Mouse (Mus musculus) heart, postnatal 25 days (tissue): ENCODE results near the gene Uap1. TPM values are rescaled to one million over a fixed set of nuclear protein-coding genes. Genes with fewer than 3 reads are reported as not detected.

Source experiments
- DNase-seq: peaks from one replicate; pipeline ENCODE4 v3.0.0; 2022; ENCODE audit warnings: low spot score
- intact Hi-C: fragments of 180-260 bp; cut with DNase I; formaldehyde crosslinking; loops from one replicate; pipeline ENCODE4 v1.15.1; 2025
- total RNA-seq, 2 experiments: library from RNA; stranded (reverse); gene quantifications; 2 replicates each; pipeline ENCODE4 v1.2.3; 2021

Gene Uap1
- total RNA-seq, 2 experiments from 2014 or later: 54.8 to 56.9 TPM

DNA sequence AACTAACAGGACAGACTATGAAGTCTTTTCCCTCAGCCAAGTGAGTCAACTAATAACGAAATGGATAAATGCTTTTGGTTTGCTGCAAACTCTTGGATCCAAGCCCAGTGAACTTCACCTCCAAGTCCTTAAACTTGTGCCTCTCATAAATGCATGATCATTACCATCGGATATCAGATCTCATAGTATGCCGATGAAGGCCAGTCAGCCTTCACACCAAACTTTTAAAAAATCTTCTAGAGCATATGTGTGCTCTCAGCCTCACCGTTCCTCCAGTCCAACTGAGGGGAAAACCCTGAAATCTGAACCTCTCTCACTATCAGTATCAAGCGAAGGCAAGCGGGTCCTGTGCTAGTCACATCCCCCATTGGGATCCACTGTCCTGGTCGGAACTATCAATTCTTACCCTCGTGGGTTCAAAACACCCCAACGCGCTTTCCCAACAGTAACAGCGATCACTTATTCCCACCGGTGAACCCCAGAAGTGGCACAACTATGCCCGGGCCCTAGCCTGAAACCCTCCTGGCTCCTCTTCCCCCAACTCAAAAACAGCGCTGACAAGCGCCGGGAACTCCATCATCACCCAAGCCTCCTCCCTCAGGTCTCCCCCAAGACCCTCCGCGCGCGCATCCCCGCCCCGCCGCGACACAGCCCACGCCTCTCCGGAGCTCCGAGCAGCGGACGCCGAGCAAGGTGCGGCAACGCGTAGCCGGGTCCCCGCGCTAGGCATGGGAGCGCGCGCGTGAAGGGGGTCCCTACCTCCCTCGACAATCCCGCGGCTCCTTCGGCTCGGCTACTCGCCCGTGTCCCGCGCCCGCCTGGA is 555 bp downstream of the Uap1 start:
- intact Hi-C loops: no loop called here
- no peak for DNase-seq

DNA sequence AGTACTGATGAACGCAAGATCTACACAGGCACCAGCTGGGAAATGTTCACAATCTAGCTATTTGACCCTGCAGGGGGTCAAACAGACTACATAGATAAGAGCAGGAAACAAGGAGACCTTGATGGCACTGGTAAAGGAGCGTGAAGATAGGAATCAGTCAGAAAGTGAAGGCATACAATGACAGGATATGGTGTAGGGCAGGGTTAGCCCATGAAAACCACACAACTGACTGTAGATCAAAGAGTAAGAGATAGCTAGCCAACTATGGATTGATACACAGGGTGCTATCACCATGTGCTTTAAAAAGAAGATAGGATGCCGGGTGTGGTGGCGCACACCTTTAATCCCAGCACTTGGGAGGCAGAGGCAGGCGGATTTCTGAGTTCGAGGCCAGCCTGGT is 7.0 kb downstream of the Uap1 start:
- DNase-seq: no peak
- intact Hi-C loops: no loop called here

DNA sequence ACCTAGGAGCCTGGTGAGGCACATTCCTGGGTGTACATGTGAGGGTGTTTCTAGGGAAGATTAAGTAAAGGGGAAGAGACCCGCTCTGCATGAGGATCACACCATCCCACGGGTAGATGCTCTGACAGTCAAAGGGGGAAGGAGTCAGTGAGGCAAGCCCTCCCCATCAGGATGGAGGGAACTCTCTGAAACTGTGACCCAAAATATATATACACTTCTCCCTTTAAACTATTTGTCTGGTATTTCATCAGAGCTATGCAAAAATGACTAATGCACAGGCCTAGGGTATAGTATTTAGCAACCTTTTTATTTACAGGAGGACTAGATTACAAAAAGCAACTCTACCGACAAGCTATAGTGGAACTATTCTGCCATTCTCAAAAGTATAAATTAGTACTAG is 9.8 kb downstream of the Uap1 start:
- no peak for DNase-seq
- intact Hi-C loops: loop anchor here (5.0 kb wide), 1 partner anchor 37 kb away; no protein-coding TSS in a partner anchor

DNA sequence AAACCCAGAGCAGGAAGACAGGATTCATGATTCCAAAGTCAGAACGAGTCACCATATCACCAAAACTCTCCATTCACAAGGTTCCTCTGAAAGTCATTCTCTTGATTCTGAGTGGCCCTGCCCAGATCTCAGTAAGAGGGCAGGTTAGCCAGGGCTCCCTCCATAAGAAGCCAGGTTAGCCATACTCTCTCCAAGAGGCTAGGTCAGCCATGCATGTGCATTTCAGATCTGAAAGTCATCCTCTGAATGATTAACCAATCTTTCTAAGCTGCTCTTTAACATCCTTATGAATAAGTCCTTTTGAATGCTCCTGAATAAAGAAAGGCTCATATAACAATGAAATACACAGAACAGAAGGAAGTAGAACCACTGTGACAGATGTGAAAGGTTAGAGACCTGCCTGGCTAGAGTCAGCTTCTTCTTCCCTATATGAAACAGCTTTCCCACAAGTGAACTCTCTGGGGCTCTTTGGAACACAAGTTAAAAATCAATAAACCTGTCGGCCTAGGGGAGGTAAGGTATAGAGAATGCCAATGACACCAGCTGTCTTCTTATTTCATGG is 10.6 kb downstream of the Uap1 start:
- DNase-seq: no peak
- intact Hi-C loops: loop anchor here (5.0 kb wide), 1 partner anchor 38 kb away; no protein-coding TSS in a partner anchor

DNA sequence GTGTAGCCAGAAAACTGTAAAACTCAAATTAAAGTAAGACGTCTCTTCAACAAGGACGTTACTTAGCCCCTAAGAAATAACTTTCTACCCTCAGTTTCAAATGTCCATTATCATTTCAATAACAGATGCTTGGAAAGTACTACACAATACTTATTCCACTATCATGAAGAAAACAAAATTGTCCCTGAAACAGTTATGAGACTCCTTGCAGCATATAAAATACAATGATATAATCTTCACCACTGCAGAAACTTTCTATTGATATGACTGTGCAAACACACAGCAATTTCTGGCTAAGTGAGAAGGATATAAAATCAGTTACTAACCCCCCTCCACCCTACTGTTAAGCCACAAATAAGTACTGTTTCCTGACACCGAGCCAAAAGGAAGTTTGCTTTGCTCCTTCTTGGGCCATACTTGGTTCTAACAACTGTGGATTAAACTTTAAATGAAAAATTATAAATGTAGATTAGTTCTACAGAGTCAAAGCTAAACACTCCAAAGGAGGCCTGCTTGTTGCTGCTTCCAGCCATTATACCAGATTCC is 11.3 kb downstream of the Uap1 start:
- no peak for DNase-seq
- intact Hi-C loops: loop anchor here (5.0 kb wide), 1 partner anchor 39 kb away; no protein-coding TSS in a partner anchor

DNA sequence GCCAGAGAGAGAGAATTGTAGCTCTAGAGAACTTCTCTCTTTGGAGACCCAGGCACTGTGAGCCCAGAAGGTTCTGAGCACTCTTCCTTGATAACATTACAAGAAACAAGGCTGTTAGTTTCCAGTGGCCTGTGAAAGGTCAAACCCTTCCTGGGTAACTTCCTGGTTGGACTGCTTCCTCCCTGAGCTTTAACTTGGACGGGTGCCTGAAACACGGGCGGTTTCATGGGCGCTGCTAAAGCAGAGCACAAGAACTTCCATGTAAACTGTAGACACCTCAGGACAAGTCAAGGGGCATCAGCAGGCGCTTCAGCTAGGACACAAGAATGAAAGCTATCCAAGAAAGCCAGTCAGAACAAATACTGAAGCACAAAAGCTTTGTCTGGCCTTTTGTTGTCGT is 12.9 kb downstream of the Uap1 start:
- DNase-seq: peak; percentile 37
- intact Hi-C loops: loop anchor here (5.0 kb wide), 1 partner anchor 40 kb away; no protein-coding TSS in a partner anchor

DNA sequence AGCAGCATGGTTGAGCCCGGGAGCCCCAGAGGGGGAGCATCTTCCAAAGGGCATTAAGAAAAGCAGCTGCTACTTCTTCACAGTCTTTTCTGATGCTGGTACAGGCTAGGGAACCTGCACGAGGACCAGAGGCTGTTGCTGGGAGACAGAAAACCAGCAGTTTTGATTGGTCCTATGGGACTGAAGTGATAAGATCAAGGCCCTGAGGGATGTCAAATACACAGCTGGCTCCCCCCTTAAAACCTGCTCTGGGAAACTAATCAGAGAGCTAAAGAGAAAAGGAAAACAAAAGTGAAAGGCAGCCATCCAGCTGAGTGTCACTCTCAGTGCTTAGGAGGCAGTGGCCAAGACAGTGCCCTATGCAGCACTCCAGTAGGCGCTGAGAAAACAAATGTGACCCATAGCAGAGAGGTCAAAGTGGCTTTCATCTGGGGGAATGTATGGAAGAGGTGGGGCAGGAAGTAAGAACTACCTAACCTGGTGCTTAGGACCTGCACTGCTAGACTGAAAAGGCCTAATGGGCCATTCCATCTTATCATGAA is 14.3 kb downstream of the Uap1 start:
- intact Hi-C loops: loop anchor here (5.0 kb wide), 1 partner anchor 42 kb away; no protein-coding TSS in a partner anchor
- DNase-seq: no peak

DNA sequence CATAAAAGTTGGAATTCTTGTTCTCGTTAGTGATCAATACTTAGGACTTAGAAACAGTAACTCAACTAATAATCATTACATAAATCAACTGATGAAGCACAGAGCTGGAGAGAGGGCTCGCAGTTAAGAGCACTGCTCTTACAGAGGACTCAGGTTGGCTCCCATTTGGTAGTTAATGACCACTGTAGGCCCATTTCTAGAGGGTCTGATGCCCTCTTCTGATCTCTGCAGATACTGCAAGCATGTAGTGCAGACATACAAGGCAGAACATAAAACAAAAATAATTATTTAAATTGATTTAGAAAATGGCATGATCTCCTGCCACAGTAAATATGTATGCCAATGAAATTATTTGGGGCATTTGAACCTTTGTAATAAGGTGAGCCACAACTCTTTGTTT is 15.1 kb downstream of the Uap1 start:
- intact Hi-C loops: loop anchor here (5.0 kb wide), 1 partner anchor 43 kb away; no protein-coding TSS in a partner anchor
- no peak for DNase-seq

DNA sequence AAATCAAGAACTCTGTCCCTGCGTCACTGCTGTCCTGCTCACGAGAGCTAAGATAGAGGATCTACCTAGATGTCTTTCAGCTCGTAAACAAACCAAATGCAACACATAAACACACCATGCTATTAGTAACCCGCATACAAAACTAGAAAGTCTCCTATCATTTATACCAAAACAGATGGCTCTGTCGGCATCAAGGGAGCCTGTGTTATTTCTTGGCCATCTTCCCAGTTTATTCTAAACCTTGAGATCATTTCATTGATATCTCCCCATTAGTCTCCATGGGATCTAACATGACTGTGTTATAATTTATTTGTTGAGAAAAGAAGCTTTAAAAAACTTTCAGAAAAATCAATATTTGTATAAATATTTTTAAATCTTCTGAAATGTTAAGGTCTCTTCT is 19.0 kb downstream of the Uap1 start:
- DNase-seq: no peak
- intact Hi-C loops: no loop called here

DNA sequence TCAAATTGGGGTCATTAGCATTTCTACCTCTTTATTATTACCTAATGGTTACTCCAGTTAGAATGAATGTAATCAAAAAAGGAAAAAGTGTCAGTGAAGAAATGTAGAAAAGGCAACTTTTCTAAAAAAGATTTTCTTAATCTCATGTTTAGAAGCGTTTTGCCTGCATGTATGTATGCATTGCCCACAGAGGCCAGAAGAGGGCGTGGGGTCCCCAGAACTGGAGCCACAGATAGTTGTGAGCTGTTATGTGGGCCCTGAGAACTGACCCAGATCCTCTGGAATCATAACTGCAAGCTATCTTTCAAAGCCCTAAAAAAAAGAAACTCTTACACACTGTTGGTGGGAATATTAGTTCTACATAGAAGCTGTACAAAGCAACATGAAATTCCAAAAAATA is 19.5 kb downstream of the Uap1 start:
- DNase-seq: no peak
- intact Hi-C loops: no loop called here

DNA sequence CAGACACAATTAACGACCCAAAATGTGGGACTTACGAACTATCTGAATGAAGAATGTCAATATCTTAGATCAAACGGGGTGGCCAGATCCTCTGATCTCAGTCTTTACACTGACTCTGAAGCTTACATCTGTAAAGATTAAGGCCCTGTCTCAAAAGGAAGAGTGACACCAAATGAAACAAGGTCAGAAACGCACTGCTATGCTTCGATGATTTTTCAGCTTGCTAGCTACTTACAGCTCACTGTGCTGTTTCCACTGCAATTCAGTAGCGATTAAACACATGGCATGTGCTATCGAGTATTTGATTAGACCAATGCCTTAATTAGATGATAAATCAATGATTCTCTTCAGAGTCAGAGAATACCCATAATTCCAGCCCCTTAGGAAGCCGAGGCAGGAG is 20.8 kb downstream of the Uap1 start:
- intact Hi-C loops: no loop called here
- DNase-seq: no peak

DNA sequence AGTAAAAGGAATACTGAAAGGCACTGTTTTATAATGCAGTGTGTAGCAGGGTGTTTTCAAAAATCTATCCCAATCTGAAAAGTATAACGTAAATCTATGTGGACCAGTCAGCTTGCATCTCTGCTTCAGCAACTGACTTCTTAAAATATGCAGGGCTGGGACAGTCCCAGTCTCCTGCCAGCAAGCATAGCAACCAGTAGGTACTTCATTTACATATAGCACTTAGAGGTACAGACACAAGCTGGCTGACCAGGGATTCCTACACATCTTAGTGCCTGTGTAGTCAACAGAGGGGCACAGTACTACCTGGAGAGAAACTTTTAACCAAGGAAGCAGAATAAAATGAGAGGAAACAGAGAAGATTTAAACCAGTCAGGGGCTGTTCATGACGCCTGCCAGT is 22.2 kb downstream of the Uap1 start:
- no peak for DNase-seq
- intact Hi-C loops: no loop called here

DNA sequence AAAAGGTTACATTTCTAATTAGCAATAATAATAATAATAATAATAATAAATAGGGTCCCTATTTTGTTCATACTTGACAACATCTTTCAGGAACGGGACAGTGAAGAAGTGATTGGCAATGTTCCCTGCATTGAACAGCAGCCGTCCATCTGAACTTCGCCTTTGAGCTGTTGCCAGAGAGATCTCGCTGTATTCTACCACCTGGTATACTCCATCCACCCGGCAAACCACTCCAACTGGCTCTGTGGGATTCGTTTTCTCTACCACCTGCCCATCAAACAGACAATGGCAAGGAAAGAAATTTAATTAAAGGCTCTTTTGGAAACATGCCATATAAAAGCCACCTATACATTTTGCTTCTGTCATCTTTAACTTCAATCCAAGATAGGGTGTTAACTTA is 23.9 kb downstream of the Uap1 start:
- intact Hi-C loops: no loop called here
- no peak for DNase-seq

DNA sequence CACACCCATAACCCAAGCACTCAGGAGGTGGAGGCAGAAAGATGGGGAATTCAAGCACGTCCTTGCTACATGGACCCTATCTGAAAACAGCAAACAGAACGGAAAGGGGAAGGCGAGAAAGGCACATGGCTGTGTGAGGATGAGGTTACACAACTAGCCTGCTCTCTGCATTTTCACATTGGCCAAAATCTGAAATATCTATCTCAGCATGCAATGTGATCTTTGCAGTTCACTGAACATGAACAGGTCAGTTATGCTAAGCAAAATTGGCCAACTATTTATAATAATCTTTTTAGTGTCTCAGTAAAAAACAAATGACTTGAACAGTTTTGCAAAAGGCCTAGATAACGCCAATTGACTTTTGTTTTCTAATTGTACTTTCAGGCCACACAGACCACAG is 25.0 kb downstream of the Uap1 start:
- intact Hi-C loops: no loop called here
- DNase-seq: no peak

DNA sequence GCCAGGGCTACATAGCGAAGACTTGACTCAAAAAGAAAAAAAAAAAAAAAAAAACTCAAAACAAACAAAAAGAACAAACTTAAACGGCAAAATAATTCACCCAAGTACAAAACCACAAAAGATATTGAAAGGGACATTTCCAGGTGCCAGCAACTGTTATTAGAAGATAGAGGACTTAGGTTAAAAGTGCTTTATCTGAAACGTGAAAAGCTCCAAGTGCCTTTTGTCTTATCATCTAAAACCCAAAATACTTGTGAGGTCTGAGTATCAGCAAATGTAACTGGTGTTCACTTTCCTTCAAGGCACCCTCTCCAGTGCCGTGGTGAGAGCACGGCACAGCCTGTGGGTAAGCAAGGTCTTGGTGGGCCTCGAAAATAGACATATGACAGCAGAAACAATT is 26.2 kb downstream of the Uap1 start:
- intact Hi-C loops: no loop called here
- no peak for DNase-seq

DNA sequence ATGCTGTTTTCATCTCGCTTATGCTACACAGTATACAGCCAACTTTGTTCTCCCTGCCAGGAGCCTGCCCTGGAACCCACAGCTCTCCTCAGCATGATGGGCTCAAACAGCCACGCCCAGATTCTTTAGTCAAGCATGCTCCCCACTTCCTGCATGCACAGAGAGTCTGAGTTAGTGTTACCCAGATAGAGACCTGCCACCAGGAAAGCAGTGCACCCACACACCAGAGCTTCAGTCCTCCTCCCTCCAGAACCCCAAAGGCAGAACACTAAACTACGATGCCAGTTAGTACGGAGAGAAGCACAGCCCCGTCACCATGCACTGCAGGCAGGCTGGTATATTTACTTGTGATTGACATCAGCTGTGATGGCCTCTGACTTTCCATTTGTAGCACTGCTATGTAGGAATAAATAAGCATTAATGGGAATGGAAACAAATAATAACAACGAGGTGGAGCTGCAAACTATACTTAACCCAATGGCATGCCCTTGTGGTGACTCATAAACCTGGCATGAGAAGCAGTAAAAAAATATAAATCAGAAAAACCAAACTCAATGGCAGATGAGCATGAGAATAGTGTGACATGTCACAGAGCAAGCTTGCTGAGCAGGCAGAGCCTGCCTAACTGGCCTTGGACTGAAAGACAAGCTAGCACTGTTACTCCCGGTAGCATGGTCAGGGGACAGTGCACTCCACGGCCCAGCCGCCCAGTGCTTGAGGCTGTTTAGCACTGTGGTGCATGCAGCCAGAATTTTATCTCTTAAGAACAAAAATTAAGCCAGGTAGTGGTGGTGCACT is 26.9 kb downstream of the Uap1 start:
- DNase-seq: no peak
- intact Hi-C loops: no loop called here

DNA sequence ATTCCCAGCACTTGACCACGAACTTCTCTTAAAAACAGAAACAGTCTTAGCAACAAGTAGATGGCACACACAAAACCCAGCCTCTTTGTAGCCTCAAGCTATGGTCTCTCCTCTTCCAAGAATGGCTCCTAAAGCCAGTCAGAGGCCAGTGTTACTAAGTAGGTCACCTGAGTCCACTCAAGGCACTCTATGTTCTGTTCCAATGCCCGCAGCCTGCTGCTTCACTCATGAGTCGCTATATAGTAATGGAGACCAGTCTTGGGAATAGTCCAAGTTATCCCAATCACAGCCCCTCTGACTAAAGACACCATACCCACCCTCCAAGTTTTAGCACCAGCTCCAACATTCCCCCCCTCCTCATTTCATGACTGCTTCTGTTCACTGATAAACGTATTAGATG is 29.2 kb downstream of the Uap1 start:
- no peak for DNase-seq
- intact Hi-C loops: no loop called here

DNA sequence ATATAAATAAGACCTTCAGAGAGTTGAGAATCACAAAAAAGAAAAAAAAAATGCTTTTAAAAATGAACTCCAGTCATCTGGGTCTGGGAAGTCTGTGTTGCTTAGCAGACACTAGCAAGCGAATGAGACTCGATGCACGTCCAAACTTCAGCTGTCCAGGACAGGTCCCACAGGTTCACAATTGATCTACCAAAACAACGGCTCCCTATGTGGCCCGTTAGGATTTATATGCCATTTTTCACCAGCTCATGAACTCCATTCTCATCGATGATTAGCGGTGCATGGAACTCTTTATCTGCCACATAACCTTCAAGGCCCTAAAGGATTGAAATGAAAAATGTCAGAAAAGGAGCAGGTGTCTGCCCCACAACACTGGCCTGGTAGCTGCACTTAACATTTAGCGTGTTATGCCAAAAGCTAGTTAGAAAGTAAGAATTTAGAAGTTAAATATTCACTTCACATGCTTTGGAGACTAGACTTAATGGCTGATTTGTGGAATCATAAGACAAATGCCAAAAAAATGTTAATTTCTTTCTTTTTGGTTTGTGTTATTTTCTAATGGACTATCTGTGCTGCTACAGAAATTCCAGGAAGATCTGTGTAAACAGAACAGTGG is 32.4 kb downstream of the Uap1 start:
- intact Hi-C loops: no loop called here
- no peak for DNase-seq

DNA sequence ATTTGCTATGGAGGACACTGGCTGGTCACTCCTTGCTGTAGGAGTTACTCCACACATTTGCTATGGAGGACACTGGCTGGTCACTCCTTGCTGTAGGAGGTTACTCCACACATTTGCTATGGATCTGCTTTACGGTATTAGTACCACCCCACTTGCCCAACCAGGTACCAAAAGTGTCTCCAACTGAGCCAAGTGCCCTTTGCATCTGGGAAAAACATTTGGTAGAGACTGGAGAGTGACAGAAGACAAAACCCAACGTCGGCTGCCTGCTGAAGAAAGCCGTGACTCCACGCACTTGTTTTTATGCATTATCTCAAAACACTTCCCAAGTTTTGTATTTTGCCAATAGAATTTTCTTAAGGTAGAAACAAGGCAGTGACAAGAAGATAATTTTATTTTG is 33.1 kb downstream of the Uap1 start:
- intact Hi-C loops: no loop called here

More for the DNA sequence above, 33.1 kb downstream of the Uap1 start:
- DNase-seq: no peak
